Mouse (Mus musculus): Measurements from ENCODE around the gene Gja8.

GRCm38 (mm10) chr3:96920991-96921390 is 4.8 kb downstream of the Gja8 start:
- TF ChIP-seq CTCF (IDR thresholded peaks at IDR 0.05; ENCODE audit: extremely low read depth, insufficient read depth, low read length) (no peak), POLR2A (IDR thresholded peaks at IDR 0.05; ENCODE audit: extremely low read depth, insufficient read depth, low read length) (no peak)
